ENCODE assay signal across 15 mouse cellular contexts in genomic region chr6:126503920-126504319, GRCm38 (mm10). TPM values are rescaled to one million over a fixed set of nuclear protein-coding genes. Genes with fewer than 3 reads are reported as not detected.
A peak's percentile ranks its signal among the peaks of the same experiment; 100 is the strongest.
DNase-seq lines count a peak whose midpoint lies in the region; ATAC-seq and TF ChIP-seq lines count a peak whose summit lies in the region.
"Had no signal": no experiment of that assay in that cellular context is flagged by ENCODE, and none has a peak within 500 bp of the region (broad histone marks: within the 10 kb centered on the region; RNA-seq: fewer than 3 reads in every experiment).

No protein-coding gene starts in this region.

- H3K27me3 ChIP-seq in hindbrain, postnatal 0 days (ENCODE audit: insufficient read depth, low read length): no peaks in the 10 kb centered on the region
- no peaks in the 10 kb centered on the region for H3K27me3 ChIP-seq in hindbrain, embryonic 12.5 days
- H3K27me3 ChIP-seq in lung, embryonic 14.5 days (ENCODE audit: insufficient read depth, low read length): no peaks in the 10 kb centered on the region
- H3K27me3 ChIP-seq in testis, adult 2 months (ENCODE audit: control insufficient read depth, insufficient read depth, low read length): no peaks in the 10 kb centered on the region
- H3K27me3 ChIP-seq: forebrain, embryonic 12.5 days; liver, embryonic 13.5 days had no signal

- DNase-seq in adrenal gland, postnatal 14 days: peak; percentile 54
- no peak for DNase-seq in adrenal gland, adult 2 months
- DNase-seq in hindbrain, postnatal 0 days (ENCODE audit: low spot score): no peak
- DNase-seq in lung, embryonic 14.5 days: no peak
- no peak for DNase-seq in lung, postnatal 14 days
- DNase-seq in right cerebral cortex, postnatal 10 days (ENCODE audit: low spot score in 2 of 2): no peak
- DNase-seq: kidney, adult 11 months; liver, embryonic 13.5 days; midbrain, embryonic 14.5 days had no signal

- H3K9me3 ChIP-seq in hindbrain, postnatal 0 days (ENCODE audit: low read length): no peaks in the 10 kb centered on the region
- peaks cover 6% of the 10 kb centered on the region; the same call in 1 of the 2 replicates for H3K9me3 ChIP-seq in hindbrain, embryonic 12.5 days (replicated peaks)
- no peaks in the 10 kb centered on the region for H3K9me3 ChIP-seq in lung, embryonic 14.5 days (ENCODE audit: low read depth, low read length)
- H3K9me3 ChIP-seq: forebrain, embryonic 12.5 days; liver, embryonic 13.5 days had no signal

- no peak overlapping the region for H3K9ac ChIP-seq in hindbrain, postnatal 0 days (replicated peaks; ENCODE audit: low read length)
- H3K9ac ChIP-seq in hindbrain, embryonic 12.5 days: no peak overlapping the region
- no peak overlapping the region for H3K9ac ChIP-seq in lung, embryonic 14.5 days
- H3K9ac ChIP-seq: forebrain, embryonic 12.5 days; liver, embryonic 13.5 days had no signal

- no peak for TF ChIP-seq POLR2A in testis, adult 2 months (IDR thresholded peaks at IDR 0.05; ENCODE audit: control insufficient read depth, low read depth, low read length)

- no peak overlapping the region for H3K4me3 ChIP-seq in hindbrain, postnatal 0 days (ENCODE audit: low read length)
- no peak overlapping the region for H3K4me3 ChIP-seq in hindbrain, embryonic 12.5 days
- H3K4me3 ChIP-seq in lung, embryonic 14.5 days (ENCODE audit: low read depth, low read length): no peak overlapping the region
- no peak overlapping the region for H3K4me3 ChIP-seq in testis, adult 2 months (ENCODE audit: control insufficient read depth, low read depth, low read length)
- H3K4me3 ChIP-seq: forebrain, embryonic 12.5 days; liver, embryonic 13.5 days had no signal

- no peak overlapping the region for H3K27ac ChIP-seq in hindbrain, postnatal 0 days
- no peak overlapping the region for H3K27ac ChIP-seq in hindbrain, embryonic 12.5 days
- H3K27ac ChIP-seq in lung, embryonic 14.5 days (ENCODE audit: low read depth): no peak overlapping the region
- H3K27ac ChIP-seq in testis, adult 2 months (ENCODE audit: control insufficient read depth, insufficient read depth, low read depth, low read length): no peak overlapping the region
- H3K27ac ChIP-seq: forebrain, embryonic 12.5 days; liver, embryonic 13.5 days; macrophage had no signal

- no peak for ATAC-seq in hindbrain, postnatal 0 days
- no peak for ATAC-seq in hindbrain, embryonic 12.5 days (ENCODE audit: low FRiP score)
- ATAC-seq in lung, embryonic 14.5 days (ENCODE audit: insufficient read depth): no peak

- H3K4me1 ChIP-seq in hindbrain, postnatal 0 days (ENCODE audit: insufficient read depth, low read length): no peaks in the 10 kb centered on the region
- H3K4me1 ChIP-seq in hindbrain, embryonic 12.5 days: no peaks in the 10 kb centered on the region
- H3K4me1 ChIP-seq in lung, embryonic 14.5 days (ENCODE audit: insufficient read depth): no peaks in the 10 kb centered on the region
- peaks cover 12% of the 10 kb centered on the region for H3K4me1 ChIP-seq in testis, adult 2 months (ENCODE audit: control insufficient read depth, insufficient read depth, low read length)
- H3K4me1 ChIP-seq: liver, embryonic 13.5 days had no signal

- H3K36me3 ChIP-seq in hindbrain, postnatal 0 days (ENCODE audit: insufficient read depth, low read length): no peaks in the 10 kb centered on the region
- H3K36me3 ChIP-seq in hindbrain, embryonic 12.5 days: no peaks in the 10 kb centered on the region
- H3K36me3 ChIP-seq in lung, embryonic 14.5 days (ENCODE audit: insufficient read depth): no peaks in the 10 kb centered on the region
- no peaks in the 10 kb centered on the region for H3K36me3 ChIP-seq in testis, adult 2 months (ENCODE audit: control insufficient read depth, insufficient read depth, low read length)
- H3K36me3 ChIP-seq: forebrain, embryonic 12.5 days; liver, embryonic 13.5 days had no signal

- no peak overlapping the region for H3K4me2 ChIP-seq in hindbrain, postnatal 0 days (ENCODE audit: low read depth, low read length)
- no peak overlapping the region for H3K4me2 ChIP-seq in hindbrain, embryonic 12.5 days (replicated peaks)
- H3K4me2 ChIP-seq in lung, embryonic 14.5 days: no peak overlapping the region
- H3K4me2 ChIP-seq: forebrain, embryonic 12.5 days; heart, embryonic 11.5 days; liver, embryonic 13.5 days had no signal

- TF ChIP-seq CTCF in hindbrain, postnatal 0 days (IDR thresholded peaks at IDR 0.05; ENCODE audit: low read depth): peak; percentile 41
- peak; percentile 29 for TF ChIP-seq CTCF in lung, embryonic 14.5 days (IDR thresholded peaks at IDR 0.05; ENCODE audit: low read depth)
- TF ChIP-seq CTCF in testis, adult 2 months (IDR thresholded peaks at IDR 0.05; ENCODE audit: control insufficient read depth, insufficient read depth, insufficient replicate concordance, low read depth, low read length): peak; percentile 67

- 77% methylated on average over 8 of the region's 8 CpGs for WGBS in hindbrain, postnatal 0 days
- WGBS in hindbrain, embryonic 12.5 days: 83% methylated on average over 8 of the region's 8 CpGs
- WGBS in lung, embryonic 14.5 days: 71% methylated on average over 8 of the region's 8 CpGs

RNA-seq across cellular contexts. Expression of gene Kcna5, which starts 31.3 kb away (rescaled TPM):
- total RNA-seq in adrenal gland, postnatal 14 days (2021): 7.0 and 9.7 TPM in 2 replicates
- total RNA-seq in adrenal gland, adult 2 months (2021): 1 to 10 TPM; 2.9 to 3.0 TPM
- 3.5 and 3.8 TPM in 2 replicates for polyA plus RNA-seq in adrenal gland, adult 2 months (2012; rRNA removed)
- total RNA-seq in hindbrain, postnatal 0 days (2014; rRNA removed): 4.8 and 7.3 TPM in 2 replicates
- polyA plus RNA-seq in hindbrain, postnatal 0 days (2015; fragmentation: Nextera tagmentation; extraction: Ambion mirVana): 3.4 and 3.6 TPM in 2 replicates
- polyA plus RNA-seq in hindbrain, embryonic 12.5 days (2016; fragmentation: Nextera tagmentation; extraction: Ambion mirVana): 2.8 and 3.1 TPM in 2 replicates
- 2.7 and 2.8 TPM in 2 replicates for polyA plus RNA-seq in lung, embryonic 14.5 days (2014; fragmentation: Nextera tagmentation; extraction: Ambion mirVana)
- polyA plus RNA-seq in testis, adult 2 months (2012; rRNA removed): 0.12 and 0.22 TPM in 2 replicates
- total RNA-seq: hematopoietic stem cell, adult 5-6 weeks had no signal
- polyA plus RNA-seq: macrophage had no signal
